Mouse (Mus musculus) megakaryocyte, embryonic 14.5 days (primary cell): ENCODE results near the gene Fgfr2. TPM values are rescaled to one million over a fixed set of nuclear protein-coding genes. Genes with fewer than 3 reads are reported as not detected.

Source experiments
- H3K27me3 ChIP-seq: replicated peaks from 2 replicates; pipeline ENCODE3; 2012; ENCODE audit warnings: inconsistent platforms
- H3K36me3 ChIP-seq: replicated peaks from 2 replicates; pipeline ENCODE3; 2012; ENCODE audit warnings: low read length, inconsistent platforms, mixed read lengths
- H3K4me1 ChIP-seq: 2 replicates; pipeline ENCODE4 v1.6.1; 2012; ENCODE audit warnings: inconsistent platforms
- H3K4me3 ChIP-seq: replicated peaks from 2 replicates; pipeline ENCODE3; 2012; ENCODE audit warnings: moderate library complexity, mild to moderate bottlenecking, inconsistent platforms
- H3K9me3 ChIP-seq: 2 replicates; pipeline ENCODE4 v1.6.1; 2012; ENCODE audit warnings: inconsistent platforms
- FLI1 ChIP-seq: IDR thresholded peaks from 2 replicates; pipeline ENCODE4 v1.6.1; 2012; ENCODE audit warnings: low read length, inconsistent platforms, mixed read lengths
- GATA1 ChIP-seq: IDR thresholded peaks from 3 replicates; pipeline ENCODE4 v1.6.1; 2012; ENCODE audit warnings: mixed read lengths, low read length, inconsistent platforms, borderline replicate concordance
- polyA plus RNA-seq: library from polyadenylated mRNA; stranded (reverse); fragments of >175 nt; gene quantifications from 2 replicates; pipeline ENCODE4 v1.2.3, GENCODE M21; 2012; ENCODE audit warnings: low replicate concordance; ENCODE audit not compliant: insufficient read depth

Gene Fgfr2
- polyA plus RNA-seq, 1 experiment: 0.45 TPM

GRCm38 (mm10) chr7:131651921-131652694 lies 1471.0 kb downstream of the Fgfr2 start:
- peaks cover 10% of the 10 kb centered on the region for H3K27me3 ChIP-seq
- H3K36me3 ChIP-seq: no peaks in the 10 kb centered on the region
- TF ChIP-seq FLI1 (no peak), GATA1 (no peak)
- H3K4me1 ChIP-seq: no peaks in the 10 kb centered on the region
- H3K9me3 ChIP-seq: peaks cover 11% of the 10 kb centered on the region; the same call in 1 of the 2 replicates
- no peak overlapping the region for H3K4me3 ChIP-seq

GRCm38 (mm10) chr7:131650277-131650676 lies 1472.9 kb downstream of the Fgfr2 start:
- Histone ChIP-seq H3K36me3 (no peaks in the 10 kb centered on the region), H3K4me3 (no peak overlapping the region), H3K27me3 (peaks cover 24% of the 10 kb centered on the region), H3K9me3 (peaks cover 11% of the 10 kb centered on the region; the same call in 1 of the 2 replicates), H3K4me1 (no peaks in the 10 kb centered on the region)
- TF ChIP-seq FLI1 (no peak), GATA1 (no peak)

GRCm38 (mm10) chr7:131648276-131648675 lies 1474.9 kb downstream of the Fgfr2 start:
- peaks cover 44% of the 10 kb centered on the region for H3K27me3 ChIP-seq
- 0 out of 2 replicates have a peak, but pooled peaks cover 4% of the 10 kb centered on the region for H3K9me3 ChIP-seq
- no peak overlapping the region for H3K4me3 ChIP-seq
- H3K4me1 ChIP-seq: no peaks in the 10 kb centered on the region
- TF ChIP-seq FLI1 (no peak), GATA1 (no peak)
- no peaks in the 10 kb centered on the region for H3K36me3 ChIP-seq

GRCm38 (mm10) chr7:131647583-131647982 lies 1475.6 kb downstream of the Fgfr2 start:
- Histone ChIP-seq H3K9me3 (0 out of 2 replicates have a peak, but pooled peaks cover 3% of the 10 kb centered on the region), H3K36me3 (no peaks in the 10 kb centered on the region), H3K27me3 (peaks cover 50% of the 10 kb centered on the region), H3K4me3 (no peak overlapping the region), H3K4me1 (no peaks in the 10 kb centered on the region)
- no peak for TF ChIP-seq GATA1
- TF ChIP-seq FLI1: no peak

- Histone ChIP-seq H3K4me1 (no peaks in the 10 kb centered on the region), H3K9me3 (no peaks in the 10 kb centered on the region), H3K36me3 (no peaks in the 10 kb centered on the region), H3K4me3 (no peak overlapping the region), H3K27me3 (peaks cover 70% of the 10 kb centered on the region)
- TF ChIP-seq GATA1: no peak
- TF ChIP-seq FLI1: no peak
Observed at GRCm38 (mm10) chr7:131644586-131644985, 1478.6 kb downstream of the Fgfr2 start.

- TF ChIP-seq FLI1: no peak
- no peak overlapping the region for H3K4me3 ChIP-seq
- H3K9me3 ChIP-seq: no peaks in the 10 kb centered on the region
- no peaks in the 10 kb centered on the region for H3K4me1 ChIP-seq
- no peaks in the 10 kb centered on the region for H3K36me3 ChIP-seq
- H3K27me3 ChIP-seq: peaks cover 69% of the 10 kb centered on the region
Observed at GRCm38 (mm10) chr7:131644051-131644450, 1479.1 kb downstream of the Fgfr2 start.

GRCm38 (mm10) chr7:131643341-131643840 lies 1479.8 kb downstream of the Fgfr2 start:
- H3K27me3 ChIP-seq: peaks cover 69% of the 10 kb centered on the region
- no peak for TF ChIP-seq GATA1
- no peak for TF ChIP-seq FLI1
- no peak overlapping the region for H3K4me3 ChIP-seq
- no peaks in the 10 kb centered on the region for H3K36me3 ChIP-seq
- no peaks in the 10 kb centered on the region for H3K4me1 ChIP-seq
- H3K9me3 ChIP-seq: no peaks in the 10 kb centered on the region

- no peaks in the 10 kb centered on the region for H3K36me3 ChIP-seq
- H3K9me3 ChIP-seq: no peaks in the 10 kb centered on the region
- peaks cover 2% of the 10 kb centered on the region for H3K27me3 ChIP-seq
- H3K4me3 ChIP-seq: no peak overlapping the region
- no peak for TF ChIP-seq GATA1
- no peak for TF ChIP-seq FLI1
- no peaks in the 10 kb centered on the region for H3K4me1 ChIP-seq
Observed at GRCm38 (mm10) chr7:131629562-131629961, 1493.6 kb downstream of the Fgfr2 start.

GRCm38 (mm10) chr7:131628846-131629391 lies 1494.2 kb downstream of the Fgfr2 start:
- TF ChIP-seq GATA1 (no peak), FLI1 (no peak)
- no peaks in the 10 kb centered on the region for H3K36me3 ChIP-seq
- peaks cover 2% of the 10 kb centered on the region for H3K27me3 ChIP-seq
- no peak overlapping the region for H3K4me3 ChIP-seq
- H3K9me3 ChIP-seq: no peaks in the 10 kb centered on the region
- H3K4me1 ChIP-seq: no peaks in the 10 kb centered on the region

GRCm38 (mm10) chr7:131628356-131628755 lies 1494.8 kb downstream of the Fgfr2 start:
- TF ChIP-seq FLI1: no peak
- TF ChIP-seq GATA1: no peak
- Histone ChIP-seq H3K36me3 (no peaks in the 10 kb centered on the region), H3K9me3 (no peaks in the 10 kb centered on the region), H3K4me1 (no peaks in the 10 kb centered on the region), H3K27me3 (peaks cover 2% of the 10 kb centered on the region), H3K4me3 (no peak overlapping the region)
